Mouse (Mus musculus): ENCODE measurements around the gene Thap12.

The Thap12 gene

DNA sequence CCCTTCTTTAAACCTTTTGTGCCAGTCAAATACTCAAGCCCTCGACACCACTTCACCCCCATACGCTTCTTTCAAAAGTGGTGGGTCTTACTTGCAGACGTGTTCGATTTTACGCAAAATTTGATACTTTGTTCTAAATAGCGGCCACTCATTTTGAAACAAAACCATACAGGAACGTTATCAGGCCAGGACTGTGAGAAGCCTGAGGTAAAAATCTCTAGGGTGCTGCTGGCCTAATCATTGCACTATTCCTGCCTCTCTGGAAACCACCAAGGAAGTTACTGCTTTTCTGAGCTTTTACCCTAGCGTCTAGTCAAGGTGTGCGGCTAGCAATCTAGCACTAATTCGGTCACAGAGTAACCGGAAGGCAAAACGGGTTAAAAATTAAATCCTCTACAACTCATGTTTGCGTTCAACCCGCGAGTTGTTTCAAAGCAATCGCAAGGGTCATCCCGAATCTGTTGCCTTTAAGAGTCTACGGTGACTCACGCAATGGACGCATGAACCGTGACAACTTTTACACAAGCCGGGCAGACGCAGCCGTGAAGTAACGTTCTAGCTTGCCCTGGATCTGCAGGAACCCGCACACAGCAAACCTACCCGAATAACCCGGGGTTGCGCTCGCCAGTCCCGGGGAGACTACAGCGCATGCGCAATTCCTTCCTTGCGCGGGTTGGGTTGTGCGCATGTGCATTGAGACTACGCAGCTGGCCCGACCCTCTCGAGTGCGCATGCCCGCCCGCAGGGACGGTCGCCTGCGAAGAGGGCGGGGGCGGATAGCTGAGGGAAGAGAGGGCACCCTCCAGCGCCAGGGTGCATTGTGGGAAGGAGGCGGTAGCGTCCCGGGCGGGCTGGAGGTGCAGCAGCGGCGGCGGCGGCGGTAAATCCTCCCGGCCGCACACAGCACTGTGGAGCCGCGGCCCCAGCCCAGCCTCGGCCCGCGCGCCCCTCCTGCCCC is at the start of gene Thap12:
Gene Thap12, plus strand, starts transcription at position 821 of the 958 bp plus-strand sequence.
- DNase-seq (ENCODE audit: low spot score), result peak; percentile 96

DNA sequence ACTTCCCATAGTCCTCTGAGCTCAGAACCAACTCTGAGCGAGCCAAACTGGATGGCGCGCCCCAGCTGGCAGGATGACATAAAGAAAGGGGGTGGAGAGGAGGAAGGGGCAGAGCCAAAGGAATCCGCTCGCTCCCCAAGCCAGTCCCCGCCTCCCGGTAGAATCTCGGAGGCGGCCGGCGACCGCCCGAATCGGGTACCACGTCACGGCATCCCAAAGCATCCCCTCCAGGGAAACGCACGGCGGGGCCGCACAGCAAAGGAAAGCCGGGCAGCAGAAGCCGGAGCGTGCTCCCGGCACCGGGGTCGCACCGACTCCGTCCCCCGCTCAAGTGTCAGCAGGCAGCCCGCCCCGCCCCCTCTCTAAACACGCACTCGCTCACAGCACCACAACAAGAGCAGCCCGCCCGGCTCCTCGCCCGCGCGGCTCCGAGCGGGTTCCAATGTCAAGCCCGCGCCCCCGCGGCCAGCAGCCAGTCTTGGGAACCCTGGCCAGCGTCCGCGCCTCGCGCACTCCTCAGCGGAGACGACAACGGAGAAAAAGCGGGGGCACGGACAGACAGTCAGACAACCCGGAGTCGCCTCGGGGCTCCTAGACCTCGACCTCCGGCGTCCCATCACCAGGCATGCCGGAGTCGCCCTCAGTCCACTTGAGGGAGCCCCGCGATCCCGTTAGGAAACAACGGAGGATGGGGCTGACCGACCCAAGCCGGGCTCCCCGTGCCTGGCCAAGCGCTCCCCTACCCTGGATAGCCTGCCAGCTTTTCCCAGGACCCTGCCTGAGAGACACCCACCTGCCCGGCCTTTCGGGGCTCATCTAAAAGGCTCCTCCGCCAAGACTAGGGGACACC is 47.0 kb upstream of the Thap12 start:
- DNase-seq (ENCODE audit: low spot score), result peak; percentile 53

DNA sequence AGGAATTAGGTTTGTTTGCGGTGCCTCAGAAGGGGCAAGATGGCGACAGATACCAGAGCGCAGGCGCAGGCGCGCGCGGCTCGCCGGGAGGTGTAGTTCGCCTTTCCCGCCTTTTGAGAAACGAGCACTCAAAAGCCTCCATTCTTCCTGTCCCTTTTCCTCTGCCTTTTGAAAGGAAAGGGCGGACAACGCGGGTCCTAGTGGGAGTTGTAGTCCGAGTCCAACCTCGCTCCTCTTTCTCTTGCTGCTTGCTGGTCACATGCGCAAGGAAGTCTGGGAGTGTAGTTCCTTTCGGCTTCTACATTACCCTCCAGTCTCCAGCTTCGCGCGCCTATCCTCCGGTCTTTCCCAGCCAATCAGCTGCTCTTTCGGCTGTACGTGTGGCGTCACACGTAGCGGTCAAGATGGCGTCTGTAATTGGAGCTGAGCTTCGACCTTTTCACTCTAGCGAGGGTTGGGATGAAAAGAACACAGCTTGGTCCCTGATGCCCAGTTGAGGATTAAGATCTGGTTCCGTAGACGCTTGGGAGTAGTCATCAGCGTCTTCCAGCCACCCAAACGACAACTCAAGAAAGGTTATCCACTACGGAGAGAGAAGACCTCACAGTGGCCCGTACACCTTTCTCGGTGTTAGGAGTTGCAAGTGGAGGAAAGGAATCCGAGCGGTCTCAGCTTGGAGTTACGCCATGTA is 46.2 kb upstream of the Thap12 start, which contains the start of gene Emsy:
Gene Emsy, minus strand, starts transcription at position 253 of the 691 bp plus-strand sequence.
- DNase-seq (ENCODE audit: low spot score), result peak; percentile 79

DNA sequence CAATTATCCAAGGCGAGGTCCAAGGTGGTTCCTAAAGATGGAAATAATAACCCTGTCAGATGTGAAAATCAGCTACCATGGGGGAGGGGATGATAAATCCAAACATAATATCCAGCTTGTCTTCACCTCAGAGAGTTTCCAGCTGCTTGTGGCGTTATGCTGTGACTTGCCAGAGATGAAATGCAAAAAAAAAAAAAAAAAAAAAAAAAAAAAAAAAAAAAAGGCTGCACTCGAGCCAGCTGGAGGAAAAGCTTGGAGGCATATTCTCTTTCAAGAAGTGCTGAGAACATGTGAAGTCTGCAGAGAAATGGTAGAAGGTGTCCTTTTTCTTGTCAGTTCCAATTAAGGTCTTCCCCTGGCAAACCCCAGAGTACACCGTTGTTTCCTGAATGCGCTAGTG is 37.7 kb upstream of the Thap12 start:
- DNase-seq (ENCODE audit: low spot score), result no peak

- DNase-seq (ENCODE audit: low spot score), result no peak
Observed at GRCm38 (mm10) chr7:98665726-98666125, 37.2 kb upstream of the Thap12 start.

GRCm38 (mm10) chr7:98667956-98668746 is 34.8 kb upstream of the Thap12 start:
- no peak for DNase-seq (ENCODE audit: low spot score)

DNA sequence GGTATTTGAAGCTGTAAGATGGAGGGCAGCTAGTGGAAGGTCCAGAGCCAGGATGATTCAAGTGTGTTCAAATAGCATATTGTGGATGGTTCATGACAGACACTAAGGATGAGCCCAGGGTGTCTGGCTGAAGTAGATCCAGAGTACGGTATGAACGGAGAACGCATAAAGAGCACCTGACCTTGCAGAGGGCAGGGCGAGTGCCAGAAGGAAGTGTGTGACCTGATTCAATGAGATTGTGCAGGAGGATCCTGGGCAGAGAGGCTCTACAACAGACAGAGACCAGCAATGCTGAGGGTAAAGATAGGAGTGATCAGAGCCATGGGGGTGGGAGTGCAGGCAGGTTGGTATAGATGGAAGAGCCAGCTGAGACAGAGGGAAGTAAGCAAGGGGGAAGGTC is 32.1 kb upstream of the Thap12 start:
- no peak for DNase-seq (ENCODE audit: low spot score)

DNA sequence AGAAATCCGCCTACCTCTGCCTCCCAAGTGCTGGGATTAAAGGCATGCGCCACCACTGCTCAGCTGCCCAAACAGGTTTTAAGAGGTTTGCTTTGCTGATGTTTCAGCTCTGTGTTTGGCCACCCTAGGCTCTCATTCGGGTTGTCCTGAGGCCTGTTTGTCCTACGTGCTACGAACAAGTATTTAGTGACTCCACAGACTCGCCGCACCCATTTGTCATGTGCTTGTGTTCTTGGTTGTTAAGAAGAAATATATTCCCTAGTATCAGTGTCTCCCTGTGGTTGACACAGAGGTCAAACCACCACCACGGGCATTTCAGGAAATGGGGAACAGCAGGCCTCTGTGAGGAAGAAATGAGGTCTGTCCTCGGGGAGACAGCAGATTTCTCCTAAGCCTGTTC is 31.5 kb upstream of the Thap12 start:
- no peak for DNase-seq (ENCODE audit: low spot score)

- no peak for DNase-seq (ENCODE audit: low spot score)
Observed at GRCm38 (mm10) chr7:98672241-98672955, 30.5 kb upstream of the Thap12 start.

DNA sequence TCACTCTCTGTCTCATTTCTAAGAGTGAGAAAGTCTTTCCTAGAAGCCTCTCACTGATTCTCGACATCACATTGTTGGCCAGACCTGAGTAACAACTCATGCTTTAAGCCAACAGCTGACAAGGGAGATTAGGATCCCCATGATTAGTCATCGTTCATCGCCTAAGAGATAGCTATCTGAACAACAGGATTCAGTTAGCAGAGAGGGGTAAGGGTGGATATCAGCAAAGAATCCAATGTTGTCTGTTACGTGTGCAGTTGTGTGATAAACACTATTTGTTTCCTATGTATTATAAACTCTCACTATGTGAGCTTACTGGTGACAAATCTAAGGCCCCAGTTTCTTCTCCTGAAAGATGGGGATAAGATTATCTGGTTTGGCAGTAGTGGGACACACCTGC is 28.6 kb upstream of the Thap12 start:
- DNase-seq (ENCODE audit: low spot score), result no peak

DNA sequence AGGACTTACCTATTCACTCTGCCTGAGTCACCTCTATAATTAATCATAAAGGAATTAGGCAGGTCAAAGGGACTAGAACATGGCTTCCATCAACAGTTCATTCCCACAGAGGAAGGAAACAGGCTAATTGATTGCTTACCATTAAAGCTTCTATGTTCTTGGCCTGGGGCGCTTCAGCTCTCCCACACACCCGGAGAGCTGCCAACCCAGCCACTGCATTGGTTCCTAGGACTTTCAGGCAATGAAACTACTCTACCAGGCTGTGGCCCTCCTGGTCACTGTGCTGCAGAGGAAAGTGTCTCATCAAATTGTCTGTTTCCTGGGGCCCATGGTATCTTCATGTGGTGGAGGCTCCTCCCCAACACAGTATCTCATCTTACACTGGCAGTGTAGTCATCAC is 25.4 kb upstream of the Thap12 start:
- DNase-seq (ENCODE audit: low spot score), result no peak

GRCm38 (mm10) chr7:98678441-98678840 is 24.5 kb upstream of the Thap12 start:
- DNase-seq (ENCODE audit: low spot score), result no peak

GRCm38 (mm10) chr7:98680691-98681090 is 22.2 kb upstream of the Thap12 start:
- DNase-seq (ENCODE audit: low spot score), result no peak

- no peak for DNase-seq (ENCODE audit: low spot score)
Observed at GRCm38 (mm10) chr7:98682821-98683220, 20.1 kb upstream of the Thap12 start.

GRCm38 (mm10) chr7:98685895-98686294 is 17.0 kb upstream of the Thap12 start:
- DNase-seq (ENCODE audit: low spot score), result no peak

- no peak for DNase-seq (ENCODE audit: low spot score)
Observed at GRCm38 (mm10) chr7:98690126-98690525, 12.8 kb upstream of the Thap12 start.

GRCm38 (mm10) chr7:98690831-98691230 is 12.1 kb upstream of the Thap12 start:
- no peak for DNase-seq (ENCODE audit: low spot score)

GRCm38 (mm10) chr7:98692761-98693546 is 9.9 kb upstream of the Thap12 start:
- no peak for DNase-seq (ENCODE audit: low spot score)

DNA sequence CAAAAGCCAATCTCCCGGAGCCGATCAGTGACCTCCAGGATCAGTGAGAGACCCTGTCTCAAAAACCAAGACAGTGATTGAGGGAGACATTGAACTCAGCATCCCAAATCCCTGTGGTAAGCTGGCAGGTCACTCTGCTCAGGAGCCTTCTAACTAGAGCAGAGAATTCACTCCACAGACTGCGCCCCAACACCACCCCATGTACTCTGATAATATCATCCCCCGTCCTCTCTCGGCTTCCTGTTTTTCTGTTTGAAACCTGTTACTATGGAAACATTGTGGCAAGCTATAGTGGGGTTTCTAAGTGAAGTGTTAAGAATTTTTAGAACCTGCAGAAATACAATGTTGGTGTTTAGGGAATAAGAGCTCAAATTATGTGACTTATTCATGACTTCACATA is 8.9 kb upstream of the Thap12 start:
- no peak for DNase-seq (ENCODE audit: low spot score)

DNA sequence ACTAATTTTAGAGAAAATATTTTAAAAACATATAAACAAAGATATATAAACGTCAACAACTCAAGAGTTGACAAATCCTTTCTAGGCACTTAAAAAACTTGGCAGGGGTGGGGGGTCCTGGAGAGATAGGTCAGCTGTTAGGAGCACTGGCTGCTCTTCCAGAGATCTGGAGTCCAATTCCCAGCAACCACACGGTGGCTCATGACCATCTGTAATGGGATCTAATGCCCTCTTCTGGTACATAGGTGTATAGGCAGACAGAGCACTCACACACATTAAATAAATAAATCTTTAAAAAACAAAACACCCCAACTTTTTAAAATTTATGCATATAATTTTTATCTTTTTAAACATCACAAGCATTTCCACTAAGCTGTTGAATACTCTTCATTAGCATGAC is 5.4 kb upstream of the Thap12 start:
- no peak for DNase-seq (ENCODE audit: low spot score)
